Mouse (Mus musculus): ENCODE data around the gene Slc19a2. TPM values are rescaled to one million over a fixed set of nuclear protein-coding genes. Genes with fewer than 3 reads are reported as not detected.

Slc19a2 gene
- total RNA-seq, 2 experiments from 2014 or later = 3.4 to 3.9 TPM

GRCm38 (mm10) chr1:164250391-164251150 is 1.7 kb downstream of the Slc19a2 start:
- no peak for DNase-seq
- intact Hi-C loops (cut with DNase I) = loop anchor here (5.0 kb wide), 1 partner anchor 57 kb away; the partner anchor contains the start of gene Blzf1

DNA sequence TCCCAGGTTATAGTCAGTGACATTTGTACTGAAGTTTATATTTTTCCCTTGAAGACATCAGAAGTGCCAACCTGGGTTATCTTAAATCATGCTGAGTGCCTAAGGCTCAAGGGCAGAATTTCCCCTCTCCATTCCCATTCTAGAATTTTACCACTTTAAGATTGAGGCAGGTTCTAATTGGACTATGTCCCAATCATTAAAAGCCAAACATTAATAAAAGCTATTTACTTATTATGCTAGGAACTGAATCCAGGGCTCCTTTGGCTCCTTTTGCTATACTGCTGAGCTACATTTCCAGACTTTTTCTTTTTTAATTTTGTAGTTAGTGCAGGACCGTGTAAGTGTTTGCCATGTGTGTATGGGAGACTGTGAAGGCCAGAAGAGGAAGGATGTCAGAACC is 2.6 kb downstream of the Slc19a2 start:
- DNase-seq = no peak
- intact Hi-C loops (cut with DNase I) = loop anchor here (5.0 kb wide), 1 partner anchor 56 kb away; the partner anchor contains the start of gene Blzf1

DNA sequence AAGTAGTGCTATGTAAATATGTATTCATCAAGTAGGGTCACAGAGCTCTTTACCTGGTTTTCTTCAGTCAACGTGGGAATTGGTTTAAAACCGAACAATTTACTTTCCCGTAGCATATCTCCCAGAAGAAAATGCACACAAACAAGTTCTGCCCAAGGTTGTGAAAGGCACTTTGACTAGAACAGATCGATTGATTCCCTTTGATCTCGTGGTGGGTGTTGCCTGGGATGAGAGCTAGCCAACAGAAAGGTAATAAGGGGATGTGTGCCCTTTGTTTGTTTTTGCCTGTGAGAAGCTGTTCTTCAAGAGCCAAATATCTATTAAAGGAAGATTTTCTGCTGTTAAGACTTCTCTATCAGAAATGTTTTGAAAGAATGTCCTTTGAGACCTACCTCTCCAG is 3.7 kb downstream of the Slc19a2 start:
- intact Hi-C loops (cut with DNase I) = loop anchor here (5.0 kb wide), 1 partner anchor 55 kb away; the partner anchor contains the start of gene Blzf1
- DNase-seq = no peak

- intact Hi-C loops (cut with DNase I) = loop anchor here (5.0 kb wide), 1 partner anchor 52 kb away; the partner anchor contains the start of gene Blzf1
- no peak for DNase-seq
Measured at GRCm38 (mm10) chr1:164254836-164255235, 6.0 kb downstream of the Slc19a2 start.

GRCm38 (mm10) chr1:164260171-164261028 is 11.6 kb downstream of the Slc19a2 start:
- intact Hi-C loops (cut with DNase I) = no loop called here
- no peak for DNase-seq

- intact Hi-C loops (cut with DNase I) = no loop called here
- peak in 1 of 2 experiments; percentile 5 for DNase-seq
Measured at GRCm38 (mm10) chr1:164261553-164261952, 12.7 kb downstream of the Slc19a2 start.

- no peak for DNase-seq
- intact Hi-C loops (cut with DNase I) = no loop called here
Measured at GRCm38 (mm10) chr1:164270941-164271340, 22.1 kb downstream of the Slc19a2 start.

GRCm38 (mm10) chr1:164273659-164274058 is 24.8 kb downstream of the Slc19a2 start:
- intact Hi-C loops (cut with DNase I) = no loop called here
- DNase-seq = no peak

DNA sequence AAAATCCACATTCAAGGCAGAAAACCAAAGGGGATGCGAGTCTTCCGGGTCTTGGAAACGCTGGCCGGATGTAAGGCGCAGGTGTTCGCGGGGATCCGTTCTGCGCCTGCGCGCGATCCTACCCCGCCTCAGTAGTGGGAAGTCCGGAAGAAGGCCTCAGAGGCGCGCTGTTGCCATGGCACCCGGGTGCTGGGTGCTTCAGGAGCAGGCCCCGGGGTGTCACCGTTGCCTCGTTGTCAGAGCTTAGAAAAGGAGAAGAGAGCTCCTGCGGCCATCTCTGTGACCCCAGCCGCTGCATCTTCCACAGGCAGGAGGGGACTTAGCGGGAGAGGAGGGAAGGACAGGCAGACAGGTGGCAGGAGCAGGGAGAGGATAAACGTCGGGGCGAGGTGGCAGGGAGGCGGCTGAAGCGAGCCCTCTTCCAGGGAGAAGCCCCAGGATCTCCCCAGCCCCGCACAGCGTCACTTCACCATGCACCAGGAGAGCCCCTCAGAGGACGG is 26.7 kb downstream of the Slc19a2 start, which contains the start of gene Ccdc181:
TSS of gene Ccdc181 (plus strand) at position 131 of the 500 bp plus-strand sequence.
- intact Hi-C loops (cut with DNase I) = no loop called here
- DNase-seq = peak; percentile 85 to 88

- intact Hi-C loops (cut with DNase I) = no loop called here
- DNase-seq = no peak
Measured at GRCm38 (mm10) chr1:164276552-164276951, 27.7 kb downstream of the Slc19a2 start.

- intact Hi-C loops (cut with DNase I) = no loop called here
- no peak for DNase-seq
Measured at GRCm38 (mm10) chr1:164279332-164279731, 30.5 kb downstream of the Slc19a2 start.

GRCm38 (mm10) chr1:164284007-164284406 is 35.2 kb downstream of the Slc19a2 start:
- intact Hi-C loops (cut with DNase I) = no loop called here
- no peak for DNase-seq

DNA sequence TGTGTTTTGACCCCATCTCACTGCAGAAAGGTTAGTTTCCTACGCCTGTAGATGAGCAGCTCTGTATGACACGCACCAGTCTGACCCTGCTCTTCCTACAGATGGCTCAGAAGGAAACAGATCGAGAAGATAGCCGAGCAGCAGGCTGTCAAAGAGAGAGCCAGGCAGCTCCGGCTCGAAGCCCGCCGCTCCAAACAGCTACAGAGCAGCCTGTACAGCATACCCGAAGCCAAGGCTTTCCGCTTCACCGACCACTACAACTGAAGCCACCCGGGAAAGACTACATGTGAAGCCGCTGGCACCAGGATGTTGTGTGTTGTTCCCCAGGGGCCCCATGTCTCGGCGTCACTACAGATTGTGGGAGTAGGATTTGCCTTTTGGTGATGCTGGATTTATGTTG is 38.6 kb downstream of the Slc19a2 start:
- no peak for DNase-seq
- intact Hi-C loops (cut with DNase I) = no loop called here

DNA sequence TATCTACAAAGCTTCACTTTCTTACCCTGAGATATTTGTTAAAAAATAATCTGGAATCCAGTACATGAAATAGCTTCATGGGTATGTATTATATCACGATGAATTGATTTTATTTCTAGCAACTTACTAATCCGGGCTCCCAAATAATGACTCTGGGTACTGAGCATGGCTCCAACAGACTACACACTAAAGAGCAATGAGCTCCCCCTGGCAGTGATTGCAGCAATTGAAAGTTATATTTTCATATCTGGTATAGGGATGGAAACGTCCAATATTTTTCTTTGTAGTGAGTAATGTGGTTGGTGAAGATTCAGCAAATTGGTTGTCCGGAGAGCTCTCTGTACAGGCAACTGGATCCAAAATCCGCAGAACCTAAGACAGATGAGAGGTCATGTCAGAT is 43.2 kb downstream of the Slc19a2 start:
- intact Hi-C loops (cut with DNase I) = no loop called here
- DNase-seq = no peak

GRCm38 (mm10) chr1:164294071-164294470 is 45.2 kb downstream of the Slc19a2 start:
- DNase-seq = no peak
- intact Hi-C loops (cut with DNase I) = no loop called here

GRCm38 (mm10) chr1:164296473-164296872 is 47.6 kb downstream of the Slc19a2 start:
- no peak for DNase-seq
- intact Hi-C loops (cut with DNase I) = no loop called here

GRCm38 (mm10) chr1:164301949-164302348 is 53.1 kb downstream of the Slc19a2 start:
- DNase-seq = no peak
- intact Hi-C loops (cut with DNase I) = no loop called here

GRCm38 (mm10) chr1:164303821-164304220 is 55.0 kb downstream of the Slc19a2 start, which contains the start of gene Nme7:
Nme7 (plus strand) TSS chr1:164304121.
- intact Hi-C loops (cut with DNase I) = no loop called here
- DNase-seq = no peak

GRCm38 (mm10) chr1:164307124-164307751 is 58.4 kb downstream of the Slc19a2 start, which contains the start of gene Blzf1:
Blzf1 (minus strand) TSS chr1:164307489.
- intact Hi-C loops (cut with DNase I) = loop anchor here (5.0 kb wide), 1 partner anchor 55 kb away; no protein-coding TSS in a partner anchor
- peak; percentile 91 to 95 for DNase-seq

DNA sequence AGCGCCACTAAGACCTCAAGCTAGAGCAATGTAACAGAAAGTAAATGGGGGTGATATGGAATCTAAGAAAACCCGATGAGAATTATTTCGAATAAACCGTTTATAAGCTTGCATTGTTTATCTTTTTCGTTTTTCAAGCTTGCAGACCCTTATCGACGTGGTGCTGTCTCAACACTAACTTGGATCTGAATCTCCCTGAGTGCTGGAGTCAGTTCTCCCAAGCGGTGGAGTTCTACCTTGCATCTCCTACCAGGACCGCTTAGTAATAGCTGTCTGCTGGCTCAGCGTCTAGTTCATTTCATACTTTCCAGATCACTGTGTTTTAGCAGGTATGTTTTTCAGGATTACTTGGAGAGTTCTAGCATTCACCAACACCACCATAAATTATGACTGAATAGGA is 59.1 kb downstream of the Slc19a2 start:
- DNase-seq = no peak

More for the DNA sequence above, 59.1 kb downstream of the Slc19a2 start:
- intact Hi-C loops (cut with DNase I) = loop anchor here (5.0 kb wide), 1 partner anchor 56 kb away; no protein-coding TSS in a partner anchor
